Mouse (Mus musculus) lung, embryonic 16.5 days (tissue): Measurements from ENCODE around the gene Iqgap3. TPM values are rescaled to one million over a fixed set of nuclear protein-coding genes. Genes with fewer than 3 reads are reported as not detected.
A peak's percentile ranks its signal among the peaks of the same experiment; 100 is the strongest.

Source experiments
- ATAC-seq: fragments of 200-750 bp; cut with Nextera tagmentation; 2 replicates; pipeline ENCODE4 v1.8.0; 2017; ENCODE audit warnings: low read depth, mild to moderate bottlenecking, moderate library complexity
- H3K27ac ChIP-seq: fragments of 300-500 bp; sonication (generic); 2 replicates; pipeline ENCODE4 v1.5.1; 2014; ENCODE audit warnings: mild to moderate bottlenecking, control low read depth, low read length
- H3K27me3 ChIP-seq: fragments of 300-500 bp; sonication (generic); 2 replicates; pipeline ENCODE4 v1.6.1; 2014; ENCODE audit warnings: low read depth, low read length, mixed read lengths; ENCODE audit not compliant: control insufficient read depth, insufficient read depth
- H3K36me3 ChIP-seq: fragments of 300-500 bp; sonication (generic); 2 replicates; pipeline ENCODE4 v1.6.1; 2014; ENCODE audit warnings: low read length; ENCODE audit not compliant: control insufficient read depth, insufficient read depth
- H3K4me1 ChIP-seq: fragments of 300-500 bp; sonication (generic); replicated peaks from 2 replicates; pipeline ENCODE4 v1.6.1; 2014; ENCODE audit warnings: low read length, mixed read lengths; ENCODE audit not compliant: control insufficient read depth, insufficient read depth
- H3K4me2 ChIP-seq: fragments of 300-500 bp; sonication (generic); 2 replicates; pipeline ENCODE4 v1.6.1; 2014; ENCODE audit warnings: low read depth, low read length, control low read depth
- H3K4me3 ChIP-seq: fragments of 300-500 bp; sonication (generic); 2 replicates; pipeline ENCODE4 v1.5.1; 2014; ENCODE audit warnings: mild to moderate bottlenecking, low read length, control low read depth
- H3K9ac ChIP-seq: fragments of 300-500 bp; sonication (generic); 2 replicates; pipeline ENCODE4 v1.6.1; 2014; ENCODE audit warnings: low read length, control low read depth
- H3K9me3 ChIP-seq: fragments of 300-500 bp; sonication (generic); 2 replicates; pipeline ENCODE4 v1.6.1; 2016; ENCODE audit warnings: low read length; ENCODE audit not compliant: control insufficient read depth
- WGBS: fragments of 180-500 bp; shearing (Covaris S2); extraction: QIAGEN DNeasy Blood & Tissue Kit; methylation state at CpG from one replicate; pipeline ENCODE4 v1.1.7; 2014; 5-methylcytosine and 5-hydroxymethylcytosine counted together
- polyA plus RNA-seq: library from polyadenylated mRNA; unstranded; fragments of >200 nt; fragmentation: Nextera tagmentation; extraction: Ambion mirVana; gene quantifications from 2 replicates; pipeline ENCODE4 v1.2.1, GENCODE M21; 2015

The Iqgap3 gene
- polyA plus RNA-seq, 1 experiment from 2014 or later: 26.9 TPM

- H3K9me3 ChIP-seq: no peaks in the 10 kb centered on the region
- peaks cover 49% of the 10 kb centered on the region for H3K36me3 ChIP-seq
- H3K27ac ChIP-seq: no peak overlapping the region
- no peaks in the 10 kb centered on the region for H3K27me3 ChIP-seq
- no peak overlapping the region for H3K4me3 ChIP-seq
- H3K4me1 ChIP-seq: no peaks in the 10 kb centered on the region
- H3K9ac ChIP-seq: no peak overlapping the region
- 0 out of 2 replicates have a peak, but pooled peaks have one; percentile 4 for ATAC-seq
- 92% methylated on average over 6 of the region's 6 CpGs for WGBS
- no peak overlapping the region for H3K4me2 ChIP-seq
Measured at GRCm38 (mm10) chr3:88109126-88109525, 27.4 kb downstream of the Iqgap3 start.

- Histone ChIP-seq H3K9ac (no peak overlapping the region), H3K4me1 (no peaks in the 10 kb centered on the region), H3K27ac (no peak overlapping the region), H3K36me3 (peaks cover 52% of the 10 kb centered on the region), H3K27me3 (no peaks in the 10 kb centered on the region), H3K9me3 (no peaks in the 10 kb centered on the region), H3K4me3 (no peak overlapping the region), H3K4me2 (no peak overlapping the region)
- 74% methylated on average over 12 of the region's 12 CpGs for WGBS
- no peak for ATAC-seq
Measured at GRCm38 (mm10) chr3:88114396-88114795, 32.6 kb downstream of the Iqgap3 start.

GRCm38 (mm10) chr3:88120117-88120651, 38.4 kb downstream of the Iqgap3 start:
- Histone ChIP-seq H3K27ac (no peak overlapping the region), H3K9me3 (no peaks in the 10 kb centered on the region), H3K4me2 (no peak overlapping the region), H3K4me3 (no peak overlapping the region), H3K36me3 (peaks cover 27% of the 10 kb centered on the region), H3K4me1 (no peaks in the 10 kb centered on the region), H3K27me3 (no peaks in the 10 kb centered on the region), H3K9ac (no peak overlapping the region)
- 76% methylated on average over 19 of the region's 19 CpGs for WGBS
- ATAC-seq: no peak

- H3K4me1 ChIP-seq: no peaks in the 10 kb centered on the region
- H3K4me2 ChIP-seq: no peak overlapping the region
- 62% methylated on average over 14 of the region's 14 CpGs for WGBS
- H3K27me3 ChIP-seq: no peaks in the 10 kb centered on the region
- H3K36me3 ChIP-seq: peaks cover 19% of the 10 kb centered on the region; the same call in 1 of the 2 replicates
- H3K27ac ChIP-seq: no peak overlapping the region
- no peak overlapping the region for H3K9ac ChIP-seq
- no peaks in the 10 kb centered on the region for H3K9me3 ChIP-seq
- ATAC-seq: no peak
- H3K4me3 ChIP-seq: no peak overlapping the region
Measured at GRCm38 (mm10) chr3:88121164-88122131, 39.7 kb downstream of the Iqgap3 start.

- Histone ChIP-seq H3K4me3 (no peak overlapping the region), H3K9me3 (no peaks in the 10 kb centered on the region), H3K27me3 (no peaks in the 10 kb centered on the region), H3K36me3 (peaks cover 4% of the 10 kb centered on the region; the same call in 1 of the 2 replicates), H3K27ac (no peak overlapping the region), H3K4me2 (no peak overlapping the region), H3K9ac (no peak overlapping the region), H3K4me1 (no peaks in the 10 kb centered on the region)
- ATAC-seq: peak; percentile 77
- WGBS: 38% methylated on average over 4 of the region's 4 CpGs
Measured at GRCm38 (mm10) chr3:88125195-88125594, 43.4 kb downstream of the Iqgap3 start.

- Histone ChIP-seq H3K27ac (no peak overlapping the region), H3K27me3 (no peaks in the 10 kb centered on the region), H3K4me3 (no peak overlapping the region), H3K4me1 (no peaks in the 10 kb centered on the region), H3K9ac (no peak overlapping the region), H3K36me3 (no peaks in the 10 kb centered on the region), H3K9me3 (no peaks in the 10 kb centered on the region), H3K4me2 (no peak overlapping the region)
- no peak for ATAC-seq
- WGBS: 55% methylated on average over 7 of the region's 7 CpGs
Measured at GRCm38 (mm10) chr3:88126181-88126580, 44.4 kb downstream of the Iqgap3 start.

- H3K4me1 ChIP-seq: no peaks in the 10 kb centered on the region
- no peak overlapping the region for H3K4me2 ChIP-seq
- no peak overlapping the region for H3K9ac ChIP-seq
- no peak overlapping the region for H3K27ac ChIP-seq
- no peak overlapping the region for H3K4me3 ChIP-seq
- no peaks in the 10 kb centered on the region for H3K27me3 ChIP-seq
- 63% methylated on average over 3 of the region's 3 CpGs for WGBS
- no peaks in the 10 kb centered on the region for H3K9me3 ChIP-seq
- ATAC-seq: no peak
- no peaks in the 10 kb centered on the region for H3K36me3 ChIP-seq
Measured at GRCm38 (mm10) chr3:88127636-88128035, 45.9 kb downstream of the Iqgap3 start.

- WGBS: 45% methylated on average over 5 of the region's 5 CpGs
- no peak for ATAC-seq
- Histone ChIP-seq H3K9ac (no peak overlapping the region), H3K4me2 (no peak overlapping the region), H3K27ac (no peak overlapping the region), H3K27me3 (no peaks in the 10 kb centered on the region), H3K36me3 (no peaks in the 10 kb centered on the region), H3K4me3 (no peak overlapping the region), H3K9me3 (no peaks in the 10 kb centered on the region), H3K4me1 (no peaks in the 10 kb centered on the region)
Measured at GRCm38 (mm10) chr3:88128056-88128455, 46.3 kb downstream of the Iqgap3 start.

GRCm38 (mm10) chr3:88129006-88129405, 47.2 kb downstream of the Iqgap3 start:
- H3K27ac ChIP-seq: no peak overlapping the region
- H3K4me1 ChIP-seq: no peaks in the 10 kb centered on the region
- no peaks in the 10 kb centered on the region for H3K9me3 ChIP-seq
- ATAC-seq: no peak
- H3K36me3 ChIP-seq: no peaks in the 10 kb centered on the region
- WGBS: 46% methylated on average over 4 of the region's 4 CpGs
- H3K27me3 ChIP-seq: no peaks in the 10 kb centered on the region
- no peak overlapping the region for H3K4me2 ChIP-seq
- H3K4me3 ChIP-seq: no peak overlapping the region
- H3K9ac ChIP-seq: no peak overlapping the region
